Mouse (Mus musculus): Measurements from ENCODE around the gene Clstn1. TPM values are rescaled to one million over a fixed set of nuclear protein-coding genes. Genes with fewer than 3 reads are reported as not detected.

Clstn1 gene
- polyA plus RNA-seq (2015; fragmentation: Nextera tagmentation; extraction: Ambion mirVana), result 142 and 188 TPM in 2 replicates

GRCm38 (mm10) chr4:149586044-149586782 is at the start of gene Clstn1:
TSS of gene Clstn1 (plus strand) at chr4:149586468.
- Histone ChIP-seq H3K9me3 (replicated peaks) (no peaks in the 10 kb centered on the region), H3K4me2 (peak within 1 kb of the TSS; percentile 97), H3K27me3 (replicated peaks) (no peaks in the 10 kb centered on the region), H3K36me3 (no peaks in the 10 kb centered on the region), H3K4me1 (peaks cover 30% of the 10 kb centered on the region), H3K4me3 (replicated peaks) (peak within 1 kb of the TSS; percentile 89), H3K9ac (replicated peaks) (peak within 1 kb of the TSS; percentile 79), H3K27ac (replicated peaks) (peak within 1 kb of the TSS; percentile 88)
- under 1% methylated on average over 57 of the region's 103 CpGs for WGBS
- ATAC-seq (ENCODE audit: low FRiP score), result peak; percentile 80

GRCm38 (mm10) chr4:149539441-149539840 is 46.8 kb upstream of the Clstn1 start:
- ATAC-seq (ENCODE audit: low FRiP score), result no peak
- Histone ChIP-seq H3K27ac (replicated peaks) (no peak overlapping the region), H3K4me3 (replicated peaks) (no peak overlapping the region), H3K36me3 (no peaks in the 10 kb centered on the region), H3K9ac (replicated peaks) (0 out of 2 replicates have a peak overlapping the region, but pooled peaks have one; percentile 10), H3K9me3 (replicated peaks) (no peaks in the 10 kb centered on the region), H3K27me3 (replicated peaks) (no peaks in the 10 kb centered on the region), H3K4me1 (no peaks in the 10 kb centered on the region; the same call in 1 of the 2 replicates), H3K4me2 (no peak overlapping the region)
- whole genome bisulfite sequencing, result 89% methylated on average over 8 of the region's 8 CpGs

- no peak overlapping the region for H3K4me3 ChIP-seq (replicated peaks)
- H3K9me3 ChIP-seq (replicated peaks), result no peaks in the 10 kb centered on the region
- H3K4me1 ChIP-seq, result no peaks in the 10 kb centered on the region; the same call in 1 of the 2 replicates
- peaks cover 14% of the 10 kb centered on the region for H3K36me3 ChIP-seq
- 70% methylated on average over 5 of the region's 5 CpGs for WGBS
- no peaks in the 10 kb centered on the region for H3K27me3 ChIP-seq (replicated peaks)
- H3K4me2 ChIP-seq, result no peak overlapping the region
- H3K27ac ChIP-seq (replicated peaks), result no peak overlapping the region
- H3K9ac ChIP-seq (replicated peaks), result no peak overlapping the region
- no peak for ATAC-seq (ENCODE audit: low FRiP score)
Measured at GRCm38 (mm10) chr4:149541935-149542334, 44.3 kb upstream of the Clstn1 start.

GRCm38 (mm10) chr4:149542431-149542830 is 43.8 kb upstream of the Clstn1 start:
- no peak overlapping the region for H3K4me3 ChIP-seq (replicated peaks)
- no peaks in the 10 kb centered on the region for H3K9me3 ChIP-seq (replicated peaks)
- 77% methylated on average over 12 of the region's 12 CpGs for WGBS
- H3K27ac ChIP-seq (replicated peaks), result no peak overlapping the region
- peaks cover 19% of the 10 kb centered on the region for H3K36me3 ChIP-seq
- no peak overlapping the region for H3K9ac ChIP-seq (replicated peaks)
- no peak for ATAC-seq (ENCODE audit: low FRiP score)
- H3K27me3 ChIP-seq (replicated peaks), result no peaks in the 10 kb centered on the region
- H3K4me2 ChIP-seq, result no peak overlapping the region
- no peaks in the 10 kb centered on the region; the same call in 1 of the 2 replicates for H3K4me1 ChIP-seq

DNA sequence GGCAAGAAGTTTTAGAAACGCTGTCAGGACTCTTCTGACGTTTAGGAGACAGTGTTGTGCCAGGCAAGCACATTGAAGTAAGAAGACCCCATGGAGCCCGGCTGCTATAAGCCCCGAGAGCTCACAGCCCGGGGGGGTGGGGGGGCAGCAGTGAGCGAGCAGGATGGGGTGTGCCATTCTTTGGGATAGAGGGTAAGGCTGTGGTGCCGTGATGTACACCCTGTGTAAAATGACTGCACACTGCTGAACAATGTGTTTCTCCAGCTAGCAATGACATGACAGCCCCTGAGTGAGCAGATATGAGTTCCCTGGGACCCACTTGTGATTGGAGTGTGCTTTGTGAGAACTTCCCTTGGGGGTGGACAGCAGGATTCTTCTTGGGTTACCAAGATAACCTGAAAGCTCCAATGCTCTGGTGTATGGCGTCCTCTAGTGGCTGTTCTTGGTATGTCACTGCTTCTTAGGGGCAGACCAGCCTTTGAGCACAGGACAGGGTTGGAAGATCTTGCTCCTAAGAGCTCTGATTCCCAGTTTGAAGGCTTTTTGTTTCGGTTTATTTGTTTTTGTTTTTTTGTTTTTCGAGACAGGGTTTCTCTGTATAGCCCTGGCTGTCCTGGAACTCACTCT is 43.2 kb upstream of the Clstn1 start:
- Histone ChIP-seq H3K9ac (replicated peaks) (no peak overlapping the region), H3K27ac (replicated peaks) (no peak overlapping the region), H3K9me3 (replicated peaks) (no peaks in the 10 kb centered on the region), H3K4me2 (no peak overlapping the region), H3K27me3 (replicated peaks) (no peaks in the 10 kb centered on the region), H3K4me3 (replicated peaks) (no peak overlapping the region), H3K36me3 (peaks cover 21% of the 10 kb centered on the region), H3K4me1 (no peaks in the 10 kb centered on the region; the same call in 1 of the 2 replicates)
- 42% methylated on average over 10 of the region's 10 CpGs for WGBS
- peak; percentile 49; the same call in 1 of the 2 replicates for ATAC-seq (ENCODE audit: low FRiP score)

DNA sequence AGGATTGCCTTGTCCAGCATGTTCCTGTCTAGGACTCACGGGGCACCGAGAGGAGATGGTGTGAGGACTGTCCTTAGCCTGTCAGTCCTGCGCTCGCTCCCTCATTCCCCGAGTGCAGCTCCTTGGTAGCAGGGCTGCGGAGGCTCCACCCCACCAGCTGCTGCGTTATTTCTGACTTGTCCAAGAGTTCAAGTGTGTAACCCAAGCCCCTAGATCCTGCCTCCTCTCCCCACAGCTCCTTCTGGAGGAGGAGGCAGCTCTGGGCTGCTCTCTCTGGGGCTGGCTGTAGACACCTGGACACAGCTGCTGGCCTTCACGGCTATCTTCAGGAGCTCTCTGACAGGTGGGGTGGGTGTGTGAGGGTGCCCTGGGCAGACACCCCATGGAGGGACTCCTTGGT is 41.4 kb upstream of the Clstn1 start:
- 85% methylated on average over 8 of the region's 8 CpGs for WGBS
- no peak for ATAC-seq (ENCODE audit: low FRiP score)
- Histone ChIP-seq H3K4me1 (no peaks in the 10 kb centered on the region; the same call in 1 of the 2 replicates), H3K4me2 (no peak overlapping the region), H3K4me3 (replicated peaks) (no peak overlapping the region), H3K36me3 (peaks cover 21% of the 10 kb centered on the region), H3K9me3 (replicated peaks) (no peaks in the 10 kb centered on the region), H3K27me3 (replicated peaks) (no peaks in the 10 kb centered on the region), H3K27ac (replicated peaks) (no peak overlapping the region), H3K9ac (replicated peaks) (no peak overlapping the region)

GRCm38 (mm10) chr4:149546797-149547444 is 39.3 kb upstream of the Clstn1 start:
- H3K9me3 ChIP-seq (replicated peaks), result no peaks in the 10 kb centered on the region
- WGBS, result 77% methylated on average over 9 of the region's 9 CpGs
- peaks cover 21% of the 10 kb centered on the region for H3K36me3 ChIP-seq

DNA sequence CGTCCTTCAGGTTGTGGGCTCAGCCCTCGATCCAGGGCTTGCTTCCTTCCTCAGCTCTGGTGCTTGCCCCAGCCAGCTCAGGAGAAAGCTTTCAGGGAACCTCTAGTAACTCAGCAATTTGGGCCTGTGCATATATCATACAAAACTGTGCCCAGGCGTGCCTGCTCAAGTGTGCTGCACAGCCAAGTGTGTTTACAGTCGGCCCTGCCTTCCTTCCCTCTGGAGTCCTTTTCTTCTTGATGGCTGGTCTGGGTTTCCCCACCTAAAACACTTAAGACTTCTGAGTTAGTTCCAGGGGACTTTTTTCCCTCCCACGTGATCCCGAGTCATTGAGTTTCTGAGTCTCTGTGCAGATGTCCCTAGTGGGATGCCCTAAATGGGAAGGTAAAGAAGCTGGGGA is 38.7 kb upstream of the Clstn1 start:
- Histone ChIP-seq H3K4me3 (replicated peaks) (no peak overlapping the region), H3K4me2 (no peak overlapping the region), H3K27ac (replicated peaks) (no peak overlapping the region), H3K4me1 (no peaks in the 10 kb centered on the region; the same call in 1 of the 2 replicates), H3K9me3 (replicated peaks) (no peaks in the 10 kb centered on the region), H3K36me3 (peaks cover 21% of the 10 kb centered on the region), H3K9ac (replicated peaks) (no peak overlapping the region), H3K27me3 (replicated peaks) (no peaks in the 10 kb centered on the region)
- 80% methylated on average over 6 of the region's 6 CpGs for WGBS
- ATAC-seq (ENCODE audit: low FRiP score), result no peak

More at GRCm38 (mm10) chr4:149546797-149547444, 39.3 kb upstream of the Clstn1 start:
- Histone ChIP-seq H3K27me3 (replicated peaks) (no peaks in the 10 kb centered on the region), H3K4me1 (no peaks in the 10 kb centered on the region; the same call in 1 of the 2 replicates), H3K27ac (replicated peaks) (no peak overlapping the region), H3K9ac (replicated peaks) (no peak overlapping the region), H3K4me3 (replicated peaks) (no peak overlapping the region), H3K4me2 (no peak overlapping the region)
- ATAC-seq (ENCODE audit: low FRiP score), result no peak

- peak; percentile 85 for ATAC-seq (ENCODE audit: low FRiP score)
- H3K4me3 ChIP-seq (replicated peaks), result no peak overlapping the region
- no peak overlapping the region for H3K4me2 ChIP-seq
- whole genome bisulfite sequencing, result 69% methylated on average over 9 of the region's 9 CpGs
- H3K36me3 ChIP-seq, result peaks cover 21% of the 10 kb centered on the region
- no peaks in the 10 kb centered on the region for H3K27me3 ChIP-seq (replicated peaks)
- H3K9ac ChIP-seq (replicated peaks), result no peak overlapping the region
- no peaks in the 10 kb centered on the region for H3K9me3 ChIP-seq (replicated peaks)
- H3K4me1 ChIP-seq, result no peaks in the 10 kb centered on the region
- no peak overlapping the region for H3K27ac ChIP-seq (replicated peaks)
Measured at GRCm38 (mm10) chr4:149549221-149549925, 36.9 kb upstream of the Clstn1 start.

- Histone ChIP-seq H3K4me1 (no peaks in the 10 kb centered on the region), H3K9ac (replicated peaks) (no peak overlapping the region), H3K27ac (replicated peaks) (no peak overlapping the region), H3K4me2 (no peak overlapping the region), H3K4me3 (replicated peaks) (no peak overlapping the region), H3K36me3 (peaks cover 17% of the 10 kb centered on the region), H3K27me3 (replicated peaks) (no peaks in the 10 kb centered on the region), H3K9me3 (replicated peaks) (no peaks in the 10 kb centered on the region)
- ATAC-seq (ENCODE audit: low FRiP score), result no peak
- 79% methylated on average over 5 of the region's 5 CpGs for WGBS
Measured at GRCm38 (mm10) chr4:149550866-149551265, 35.4 kb upstream of the Clstn1 start.

DNA sequence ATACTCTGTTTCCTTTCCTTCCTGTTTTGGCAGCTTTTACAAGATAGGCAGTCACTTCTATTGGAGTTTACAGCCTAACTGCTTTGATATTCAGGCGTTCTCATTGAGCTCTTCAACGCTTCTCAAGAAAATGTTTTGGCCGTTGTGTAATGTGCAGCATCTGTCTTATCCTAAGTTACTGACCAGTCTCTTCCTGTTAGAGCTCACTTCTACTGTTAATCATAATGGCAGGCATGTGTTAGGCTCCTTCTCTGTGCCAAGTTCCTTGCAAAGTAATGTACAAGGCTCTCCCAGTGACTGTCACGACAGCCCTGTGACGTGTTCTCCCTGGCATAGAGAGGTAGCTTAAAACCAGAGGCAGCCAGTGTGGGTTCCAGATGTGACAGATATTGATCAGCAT is 34.6 kb upstream of the Clstn1 start:
- H3K36me3 ChIP-seq, result peaks cover 9% of the 10 kb centered on the region
- H3K27ac ChIP-seq (replicated peaks), result no peak overlapping the region
- H3K27me3 ChIP-seq (replicated peaks), result no peaks in the 10 kb centered on the region
- no peak overlapping the region for H3K4me3 ChIP-seq (replicated peaks)
- no peaks in the 10 kb centered on the region for H3K4me1 ChIP-seq
- WGBS, result 83% methylated on average over 5 of the region's 5 CpGs
- H3K9me3 ChIP-seq (replicated peaks), result no peaks in the 10 kb centered on the region
- H3K4me2 ChIP-seq, result no peak overlapping the region
- ATAC-seq (ENCODE audit: low FRiP score), result no peak
- H3K9ac ChIP-seq (replicated peaks), result no peak overlapping the region

Data from neural tube, embryonic 15.5 days (tissue).